Mouse (Mus musculus): Measurements from ENCODE around the gene Mink1. TPM values are rescaled to one million over a fixed set of nuclear protein-coding genes. Genes with fewer than 3 reads are reported as not detected.
"Not testable (repeated sequence)": the region's sequence is repeated elsewhere in the genome, so short reads cannot be mapped to it uniquely, and the experiment has no call there.

Mink1 gene
- polyA plus RNA-seq (2015; fragmentation: Nextera tagmentation; extraction: Ambion mirVana): 4.9 and 6.2 TPM in 2 replicates

- Histone ChIP-seq H3K4me1 (replicated peaks) (peaks cover 57% of the 10 kb centered on the region), H3K36me3 (replicated peaks) (0 out of 2 replicates have a peak, but pooled peaks cover 6% of the 10 kb centered on the region), H3K4me2 (peak within 1 kb of the TSS; percentile 99), H3K27ac (replicated peaks) (peak within 1 kb of the TSS; percentile 75), H3K27me3 (no peaks in the 10 kb centered on the region), H3K9me3 (replicated peaks) (no peaks in the 10 kb centered on the region), H3K9ac (peak within 1 kb of the TSS; percentile 79), H3K4me3 (replicated peaks) (peak within 1 kb of the TSS; percentile 89)
- ATAC-seq (ENCODE audit: insufficient read depth): peak; percentile 86
- 1% methylated on average over 55 of the region's 57 CpGs for WGBS (ENCODE audit: insufficient replicate concordance)
Observed at GRCm38 (mm10) chr11:70562287-70562994, at the start of gene Mink1. TSS of gene Mink1 (plus strand) at chr11:70562881.

- no peaks in the 10 kb centered on the region for H3K36me3 ChIP-seq (replicated peaks)
- no peaks in the 10 kb centered on the region for H3K9me3 ChIP-seq (replicated peaks)
- H3K4me3 ChIP-seq (replicated peaks): no peak overlapping the region
- no peak overlapping the region for H3K4me2 ChIP-seq
- whole genome bisulfite sequencing (ENCODE audit: insufficient replicate concordance): 65% methylated on average over 11 of the region's 11 CpGs
- peaks cover 27% of the 10 kb centered on the region for H3K27me3 ChIP-seq
- H3K9ac ChIP-seq: no peak overlapping the region
- no peak overlapping the region for H3K27ac ChIP-seq (replicated peaks)
- no peak for ATAC-seq (ENCODE audit: insufficient read depth)
- H3K4me1 ChIP-seq (replicated peaks): peaks cover 12% of the 10 kb centered on the region
Observed at GRCm38 (mm10) chr11:70513520-70513919, 49.2 kb upstream of the Mink1 start.

- no peak for ATAC-seq (ENCODE audit: insufficient read depth)
- no peaks in the 10 kb centered on the region for H3K9me3 ChIP-seq (replicated peaks)
- H3K4me1 ChIP-seq (replicated peaks): peaks cover 20% of the 10 kb centered on the region
- H3K27me3 ChIP-seq: peaks cover 19% of the 10 kb centered on the region
- no peak within 1 kb of the TSS for H3K27ac ChIP-seq (replicated peaks)
- H3K36me3 ChIP-seq (replicated peaks): no peaks in the 10 kb centered on the region
- H3K4me3 ChIP-seq (replicated peaks): no peak within 1 kb of the TSS
- 75% methylated on average over 7 of the region's 7 CpGs for WGBS (ENCODE audit: insufficient replicate concordance)
- H3K4me2 ChIP-seq: no peak within 1 kb of the TSS
- H3K9ac ChIP-seq: no peak within 1 kb of the TSS
Observed at GRCm38 (mm10) chr11:70514288-70514687, 48.4 kb upstream of the Mink1 start, which contains the start of gene Vmo1. TSS of gene Vmo1 (minus strand) at chr11:70514616.

GRCm38 (mm10) chr11:70516352-70516751, 46.3 kb upstream of the Mink1 start:
- WGBS (ENCODE audit: insufficient replicate concordance): 15% methylated on average over 2 of the region's 2 CpGs
- ATAC-seq (ENCODE audit: insufficient read depth): no peak
- H3K27ac ChIP-seq (replicated peaks): no peak overlapping the region

GRCm38 (mm10) chr11:70518436-70518835, 44.2 kb upstream of the Mink1 start:
- WGBS (ENCODE audit: insufficient replicate concordance): 31% methylated on average over 1 of the region's 1 CpGs
- H3K4me2 ChIP-seq: no peak overlapping the region
- H3K27me3 ChIP-seq: peaks cover 14% of the 10 kb centered on the region
- no peak for ATAC-seq (ENCODE audit: insufficient read depth)
- no peaks in the 10 kb centered on the region for H3K36me3 ChIP-seq (replicated peaks)
- H3K9me3 ChIP-seq (replicated peaks): no peaks in the 10 kb centered on the region
- no peak overlapping the region for H3K4me3 ChIP-seq (replicated peaks)
- H3K9ac ChIP-seq: no peak overlapping the region
- peaks cover 24% of the 10 kb centered on the region for H3K4me1 ChIP-seq (replicated peaks)
- H3K27ac ChIP-seq (replicated peaks): no peak overlapping the region

More at GRCm38 (mm10) chr11:70516352-70516751, 46.3 kb upstream of the Mink1 start:
- Histone ChIP-seq H3K9me3 (replicated peaks) (no peaks in the 10 kb centered on the region), H3K4me1 (replicated peaks) (peaks cover 24% of the 10 kb centered on the region), H3K36me3 (replicated peaks) (no peaks in the 10 kb centered on the region), H3K4me2 (no peak overlapping the region), H3K4me3 (replicated peaks) (no peak overlapping the region), H3K9ac (no peak overlapping the region), H3K27me3 (peaks cover 14% of the 10 kb centered on the region)

- Histone ChIP-seq H3K4me2 (peak within 1 kb of the TSS; percentile 57), H3K9me3 (replicated peaks) (no peaks in the 10 kb centered on the region), H3K4me3 (replicated peaks) (peak within 1 kb of the TSS; percentile 42), H3K9ac (peak within 1 kb of the TSS; percentile 15; the same call in 1 of the 2 replicates), H3K4me1 (replicated peaks) (peaks cover 24% of the 10 kb centered on the region), H3K27ac (replicated peaks) (peak within 1 kb of the TSS; percentile 20), H3K36me3 (replicated peaks) (no peaks in the 10 kb centered on the region), H3K27me3 (peaks cover 14% of the 10 kb centered on the region)
- 58% methylated on average over 10 of the region's 10 CpGs for WGBS (ENCODE audit: insufficient replicate concordance)
- peak; percentile 35 for ATAC-seq (ENCODE audit: insufficient read depth)
Observed at GRCm38 (mm10) chr11:70518923-70519322, 43.8 kb upstream of the Mink1 start, which contains the start of gene Gltpd2. TSS of gene Gltpd2 (plus strand) at chr11:70519196.

GRCm38 (mm10) chr11:70520178-70520769, 42.4 kb upstream of the Mink1 start:
- no peaks in the 10 kb centered on the region for H3K9me3 ChIP-seq (replicated peaks)
- WGBS (ENCODE audit: insufficient replicate concordance): 30% methylated on average over 41 of the region's 41 CpGs
- ATAC-seq (ENCODE audit: insufficient read depth): 0 out of 2 replicates have a peak, but pooled peaks have one; percentile 3
- peak overlapping the region; percentile 20 for H3K27ac ChIP-seq (replicated peaks)
- H3K4me3 ChIP-seq (replicated peaks): peak overlapping the region; percentile 42
- no peaks in the 10 kb centered on the region for H3K36me3 ChIP-seq (replicated peaks)
- peaks cover 30% of the 10 kb centered on the region for H3K4me1 ChIP-seq (replicated peaks)
- H3K27me3 ChIP-seq: peaks cover 14% of the 10 kb centered on the region
- peak overlapping the region; percentile 15; the same call in 1 of the 2 replicates for H3K9ac ChIP-seq
- peak overlapping the region; percentile 57 for H3K4me2 ChIP-seq

GRCm38 (mm10) chr11:70523306-70523989, 39.2 kb upstream of the Mink1 start:
- peaks cover 14% of the 10 kb centered on the region for H3K27me3 ChIP-seq
- H3K4me3 ChIP-seq (replicated peaks); ATAC-seq (ENCODE audit: insufficient read depth); H3K9ac ChIP-seq; H3K27ac ChIP-seq (replicated peaks); H3K4me2 ChIP-seq; H3K9me3 ChIP-seq (replicated peaks): not testable (repeated sequence)
- H3K4me1 ChIP-seq (replicated peaks): peaks cover 38% of the 10 kb centered on the region
- 72% methylated on average over 8 of the region's 8 CpGs for WGBS (ENCODE audit: insufficient replicate concordance)
- H3K36me3 ChIP-seq (replicated peaks): peaks cover 26% of the 10 kb centered on the region

- Histone ChIP-seq H3K9ac (peak overlapping the region; percentile 22; the same call in 1 of the 2 replicates), H3K27ac (replicated peaks) (peak overlapping the region; percentile 66), H3K27me3 (peaks cover 11% of the 10 kb centered on the region), H3K4me2 (peak overlapping the region; percentile 74), H3K36me3 (replicated peaks) (peaks cover 28% of the 10 kb centered on the region), H3K9me3 (replicated peaks) (no peaks in the 10 kb centered on the region), H3K4me1 (replicated peaks) (peaks cover 27% of the 10 kb centered on the region), H3K4me3 (replicated peaks) (peak overlapping the region; percentile 81)
- WGBS (ENCODE audit: insufficient replicate concordance): 2% methylated on average over 8 of the region's 8 CpGs
- peak; percentile 45 for ATAC-seq (ENCODE audit: insufficient read depth)
Observed at GRCm38 (mm10) chr11:70524782-70525181, 37.9 kb upstream of the Mink1 start.

GRCm38 (mm10) chr11:70525184-70525678, 37.5 kb upstream of the Mink1 start, which contains the start of gene Psmb6:
TSS of gene Psmb6 (plus strand) at chr11:70525367.
- H3K4me2 ChIP-seq: peak within 1 kb of the TSS; percentile 74
- H3K4me3 ChIP-seq (replicated peaks): peak within 1 kb of the TSS; percentile 81
- peaks cover 22% of the 10 kb centered on the region for H3K4me1 ChIP-seq (replicated peaks)
- peaks cover 28% of the 10 kb centered on the region for H3K36me3 ChIP-seq (replicated peaks)
- peak; percentile 89 for ATAC-seq (ENCODE audit: insufficient read depth)
- no peaks in the 10 kb centered on the region for H3K9me3 ChIP-seq (replicated peaks)
- peaks cover 7% of the 10 kb centered on the region for H3K27me3 ChIP-seq
- H3K27ac ChIP-seq (replicated peaks): peak within 1 kb of the TSS; percentile 68
- under 1% methylated on average over 25 of the region's 26 CpGs for WGBS (ENCODE audit: insufficient replicate concordance)
- peak within 1 kb of the TSS; percentile 76 for H3K9ac ChIP-seq
